In genomic region chr11:93979502-93980049, GRCm38 (mm10) we compare ENCODE assay signal across 22 mouse cellular contexts. TPM values are rescaled to one million over a fixed set of nuclear protein-coding genes. Genes with fewer than 3 reads are reported as not detected.
DNase-seq lines count a peak whose midpoint lies in the region; ATAC-seq and TF ChIP-seq lines count a peak whose summit lies in the region.
"Had no signal": no experiment of that assay in that cellular context is flagged by ENCODE, and none has a peak within 500 bp of the region (broad histone marks: within the 10 kb centered on the region; RNA-seq: fewer than 3 reads in every experiment).

No protein-coding gene starts in this region.

- DNase-seq in hindbrain, embryonic 14.5 days (ENCODE audit: low spot score) = no peak
- DNase-seq in midbrain, postnatal 0 days (ENCODE audit: low spot score) = peak; percentile 22
- DNase-seq in midbrain, embryonic 14.5 days = no peak
- DNase-seq in urinary bladder, postnatal 14 days (ENCODE audit: low spot score) = no peak
- DNase-seq: adrenal gland, adult 8-10 months; adrenal gland, postnatal 36 days; cerebellum, adult 11 months; cerebellum, adult 8-10 months; cerebellum, postnatal 14 days; gastrocnemius, postnatal 10 days had no signal

- H3K27ac ChIP-seq in hindbrain, embryonic 14.5 days = peak overlapping the region; percentile 20; the same call in 1 of the 2 replicates
- H3K27ac ChIP-seq in hindbrain, embryonic 13.5 days = no peak overlapping the region
- no peak overlapping the region for H3K27ac ChIP-seq in midbrain, postnatal 0 days (ENCODE audit: low read depth, low read length)
- no peak overlapping the region for H3K27ac ChIP-seq in midbrain, embryonic 14.5 days (replicated peaks; ENCODE audit: low read depth, low read length)
- peak overlapping the region; percentile 32; the same call in 1 of the 2 replicates for H3K27ac ChIP-seq in bone marrow macrophage, adult 2 months (ENCODE audit: insufficient read depth, low read depth, low read length)
- H3K27ac ChIP-seq: embryonic facial prominence, embryonic 15.5 days; forebrain, embryonic 10.5 days; hindbrain, embryonic 12.5 days had no signal

- H3K4me3 ChIP-seq in hindbrain, embryonic 14.5 days (replicated peaks; ENCODE audit: low read length) = no peak overlapping the region
- no peak overlapping the region for H3K4me3 ChIP-seq in hindbrain, embryonic 13.5 days
- H3K4me3 ChIP-seq in midbrain, postnatal 0 days (ENCODE audit: low read depth, low read length) = no peak overlapping the region
- no peak overlapping the region for H3K4me3 ChIP-seq in midbrain, embryonic 14.5 days (replicated peaks; ENCODE audit: low read depth, low read length)
- H3K4me3 ChIP-seq in bone marrow macrophage, adult 2 months (ENCODE audit: insufficient read depth, low read length) = no peak overlapping the region
- H3K4me3 ChIP-seq: embryonic facial prominence, embryonic 15.5 days; erythroblast, embryonic 14.5 days; forebrain, embryonic 10.5 days; heart, embryonic 12.5 days; hindbrain, embryonic 12.5 days had no signal

- H3K9ac ChIP-seq in hindbrain, embryonic 14.5 days = no peak overlapping the region
- no peak overlapping the region for H3K9ac ChIP-seq in hindbrain, embryonic 13.5 days
- H3K9ac ChIP-seq in midbrain, postnatal 0 days (replicated peaks; ENCODE audit: low read length, poor library complexity, severe bottlenecking) = no peak overlapping the region
- no peak overlapping the region for H3K9ac ChIP-seq in midbrain, embryonic 14.5 days (replicated peaks; ENCODE audit: low read length)
- H3K9ac ChIP-seq: embryonic facial prominence, embryonic 15.5 days; heart, embryonic 12.5 days; hindbrain, embryonic 12.5 days had no signal

- H3K27me3 ChIP-seq in hindbrain, embryonic 14.5 days (ENCODE audit: control insufficient read depth, insufficient read depth, low read length) = no peaks in the 10 kb centered on the region
- H3K27me3 ChIP-seq in hindbrain, embryonic 13.5 days = no peaks in the 10 kb centered on the region
- H3K27me3 ChIP-seq in midbrain, postnatal 0 days (ENCODE audit: insufficient read depth, low read length) = no peaks in the 10 kb centered on the region
- no peaks in the 10 kb centered on the region for H3K27me3 ChIP-seq in midbrain, embryonic 14.5 days (ENCODE audit: control insufficient read depth, insufficient read depth, low read length)
- H3K27me3 ChIP-seq: embryonic facial prominence, embryonic 15.5 days; heart, embryonic 12.5 days; hindbrain, embryonic 12.5 days had no signal

- no peak for TF ChIP-seq POLR2A in bone marrow macrophage, adult 2 months (IDR thresholded peaks at IDR 0.05; ENCODE audit: borderline replicate concordance, low read depth, low read length)

- ATAC-seq in hindbrain, embryonic 14.5 days (ENCODE audit: low FRiP score) = no peak
- ATAC-seq in hindbrain, embryonic 13.5 days (ENCODE audit: low FRiP score) = no peak
- ATAC-seq in midbrain, postnatal 0 days (ENCODE audit: low FRiP score) = no peak
- no peak for ATAC-seq in midbrain, embryonic 14.5 days (ENCODE audit: low FRiP score, low TSS enrichment)
- ATAC-seq in megakaryocyte progenitor cell, adult 5-6 weeks (replicated peaks; ENCODE audit: poor library complexity) = 0 out of 2 replicates have a peak, but pooled peaks have one; percentile 20
- ATAC-seq: forebrain, embryonic 14.5 days; inflammation-experienced regulatory T-cells, adult 6 months; intestine, postnatal 0 days had no signal

- H3K4me2 ChIP-seq in hindbrain, embryonic 14.5 days (replicated peaks) = no peak overlapping the region
- no peak overlapping the region for H3K4me2 ChIP-seq in hindbrain, embryonic 13.5 days
- no peak overlapping the region for H3K4me2 ChIP-seq in midbrain, postnatal 0 days (ENCODE audit: low read depth, low read length, poor library complexity, severe bottlenecking)
- no peak overlapping the region for H3K4me2 ChIP-seq in midbrain, embryonic 14.5 days (ENCODE audit: low read length)
- H3K4me2 ChIP-seq: embryonic facial prominence, embryonic 15.5 days; heart, embryonic 12.5 days; hindbrain, embryonic 12.5 days had no signal

- TF ChIP-seq CTCF in midbrain, postnatal 0 days (IDR thresholded peaks at IDR 0.05) = no peak
- no peak for TF ChIP-seq CTCF in bone marrow macrophage, adult 2 months (IDR thresholded peaks at IDR 0.05; ENCODE audit: low read depth, low read length)

- no peaks in the 10 kb centered on the region for H3K9me3 ChIP-seq in hindbrain, embryonic 14.5 days (ENCODE audit: control insufficient read depth, low read length)
- no peaks in the 10 kb centered on the region for H3K9me3 ChIP-seq in hindbrain, embryonic 13.5 days
- H3K9me3 ChIP-seq in midbrain, postnatal 0 days (ENCODE audit: low read length) = no peaks in the 10 kb centered on the region
- no peaks in the 10 kb centered on the region for H3K9me3 ChIP-seq in midbrain, embryonic 14.5 days (ENCODE audit: control insufficient read depth, low read length)
- H3K9me3 ChIP-seq: embryonic facial prominence, embryonic 15.5 days; forebrain, embryonic 10.5 days; heart, embryonic 12.5 days; hindbrain, embryonic 12.5 days had no signal

- no peaks in the 10 kb centered on the region for H3K36me3 ChIP-seq in hindbrain, embryonic 14.5 days (replicated peaks; ENCODE audit: control insufficient read depth, insufficient read depth)
- no peaks in the 10 kb centered on the region for H3K36me3 ChIP-seq in hindbrain, embryonic 13.5 days
- H3K36me3 ChIP-seq in midbrain, postnatal 0 days (ENCODE audit: insufficient read depth, low read length) = no peaks in the 10 kb centered on the region
- H3K36me3 ChIP-seq in midbrain, embryonic 14.5 days (ENCODE audit: control insufficient read depth, insufficient read depth, low read length) = no peaks in the 10 kb centered on the region
- H3K36me3 ChIP-seq: embryonic facial prominence, embryonic 15.5 days; forebrain, embryonic 10.5 days; heart, embryonic 12.5 days; hindbrain, embryonic 12.5 days had no signal

- WGBS in hindbrain, embryonic 14.5 days = 35% methylated on average over 6 of the region's 6 CpGs
- WGBS in hindbrain, embryonic 13.5 days = 39% methylated on average over 6 of the region's 6 CpGs
- WGBS in midbrain, postnatal 0 days = 67% methylated on average over 6 of the region's 6 CpGs
- WGBS in midbrain, embryonic 14.5 days = 60% methylated on average over 6 of the region's 6 CpGs

- no peaks in the 10 kb centered on the region for H3K4me1 ChIP-seq in hindbrain, embryonic 14.5 days (replicated peaks; ENCODE audit: control insufficient read depth, insufficient read depth, low read length)
- 0 out of 2 replicates have a peak, but pooled peaks cover 7% of the 10 kb centered on the region for H3K4me1 ChIP-seq in hindbrain, embryonic 13.5 days (replicated peaks)
- no peaks in the 10 kb centered on the region for H3K4me1 ChIP-seq in midbrain, postnatal 0 days (ENCODE audit: insufficient read depth, low read length)
- H3K4me1 ChIP-seq in midbrain, embryonic 14.5 days (ENCODE audit: control insufficient read depth, insufficient read depth, low read length) = no peaks in the 10 kb centered on the region
- H3K4me1 ChIP-seq in bone marrow macrophage, adult 2 months (ENCODE audit: control insufficient read depth, insufficient read depth, low read length) = peaks cover 11% of the 10 kb centered on the region
- H3K4me1 ChIP-seq: embryonic facial prominence, embryonic 15.5 days; forebrain, embryonic 10.5 days; heart, embryonic 12.5 days; hindbrain, embryonic 12.5 days had no signal

RNA-seq across cellular contexts. Expression of gene Nme1, which starts 11.3 kb away (rescaled TPM):
- polyA plus RNA-seq in hindbrain, embryonic 14.5 days (2014; fragmentation: Nextera tagmentation; extraction: Ambion mirVana) = 359 and 412 TPM in 2 replicates
- polyA plus RNA-seq in hindbrain, embryonic 13.5 days (2015; fragmentation: Nextera tagmentation; extraction: Ambion mirVana) = 340 and 371 TPM in 2 replicates
- 46.2 and 66.9 TPM in 2 replicates for total RNA-seq in midbrain, postnatal 0 days (2014; rRNA removed)
- 383 and 424 TPM in 2 replicates for polyA plus RNA-seq in midbrain, postnatal 0 days (2015; fragmentation: Nextera tagmentation; extraction: Ambion mirVana)
- 439 and 597 TPM in 2 replicates for polyA plus RNA-seq in midbrain, embryonic 14.5 days (2014; fragmentation: Nextera tagmentation; extraction: Ambion mirVana)
- polyA plus RNA-seq in bone marrow macrophage, adult 2 months (2012; ENCODE audit: insufficient read depth, insufficient read length, missing spikeins) = 14.4 and 23.0 TPM in 2 replicates
- 198 and 211 TPM in 2 replicates for total RNA-seq in megakaryocyte progenitor cell, adult 5-6 weeks (2015)
- 202 and 219 TPM in 2 replicates for total RNA-seq in megakaryocyte progenitor cell, adult 5-6 weeks (2017)

RNA-seq across cellular contexts. Expression of gene Gm20390, which starts 11.5 kb away (rescaled TPM):
- polyA plus RNA-seq in hindbrain, embryonic 14.5 days (2014; fragmentation: Nextera tagmentation; extraction: Ambion mirVana) = 319 and 350 TPM in 2 replicates
- 351 and 358 TPM in 2 replicates for polyA plus RNA-seq in hindbrain, embryonic 13.5 days (2015; fragmentation: Nextera tagmentation; extraction: Ambion mirVana)
- total RNA-seq in midbrain, postnatal 0 days (2014; rRNA removed) = 61.1 and 113 TPM in 2 replicates
- polyA plus RNA-seq in midbrain, postnatal 0 days (2015; fragmentation: Nextera tagmentation; extraction: Ambion mirVana) = 370 and 379 TPM in 2 replicates
- polyA plus RNA-seq in midbrain, embryonic 14.5 days (2014; fragmentation: Nextera tagmentation; extraction: Ambion mirVana) = 269 and 321 TPM in 2 replicates
- 49.0 and 57.1 TPM in 2 replicates for polyA plus RNA-seq in bone marrow macrophage, adult 2 months (2012; ENCODE audit: insufficient read depth, insufficient read length, missing spikeins)
- total RNA-seq in megakaryocyte progenitor cell, adult 5-6 weeks (2015) = 43.7 and 97.0 TPM in 2 replicates
- not detected in 2 replicates for total RNA-seq in megakaryocyte progenitor cell, adult 5-6 weeks (2017)
- total RNA-seq: common myeloid progenitor, adult 5-6 weeks had no signal

RNA-seq across cellular contexts. Expression of gene Spag9, which starts 16.3 kb away (rescaled TPM):
- polyA plus RNA-seq in hindbrain, embryonic 14.5 days (2014; fragmentation: Nextera tagmentation; extraction: Ambion mirVana) = 120 and 121 TPM in 2 replicates
- polyA plus RNA-seq in hindbrain, embryonic 13.5 days (2015; fragmentation: Nextera tagmentation; extraction: Ambion mirVana) = 96.8 and 98.6 TPM in 2 replicates
- total RNA-seq in midbrain, postnatal 0 days (2014; rRNA removed) = 131 and 161 TPM in 2 replicates
- polyA plus RNA-seq in midbrain, postnatal 0 days (2015; fragmentation: Nextera tagmentation; extraction: Ambion mirVana) = 66.8 and 80.7 TPM in 2 replicates
- 112 and 140 TPM in 2 replicates for polyA plus RNA-seq in midbrain, embryonic 14.5 days (2014; fragmentation: Nextera tagmentation; extraction: Ambion mirVana)
- 62.3 and 62.4 TPM in 2 replicates for polyA plus RNA-seq in bone marrow macrophage, adult 2 months (2012; ENCODE audit: insufficient read depth, insufficient read length, missing spikeins)
- 33.6 and 34.0 TPM in 2 replicates for total RNA-seq in megakaryocyte progenitor cell, adult 5-6 weeks (2015)
- 51.5 and 64.3 TPM in 2 replicates for total RNA-seq in megakaryocyte progenitor cell, adult 5-6 weeks (2017)

RNA-seq across cellular contexts. Expression of gene Nme2, which starts 23.5 kb away (rescaled TPM):
- 96.8 and 107 TPM in 2 replicates for polyA plus RNA-seq in hindbrain, embryonic 14.5 days (2014; fragmentation: Nextera tagmentation; extraction: Ambion mirVana)
- 80.5 and 81.5 TPM in 2 replicates for polyA plus RNA-seq in hindbrain, embryonic 13.5 days (2015; fragmentation: Nextera tagmentation; extraction: Ambion mirVana)
- total RNA-seq in midbrain, postnatal 0 days (2014; rRNA removed) = 237 and 286 TPM in 2 replicates
- polyA plus RNA-seq in midbrain, postnatal 0 days (2015; fragmentation: Nextera tagmentation; extraction: Ambion mirVana) = 139 and 145 TPM in 2 replicates
- 75.8 and 79.0 TPM in 2 replicates for polyA plus RNA-seq in midbrain, embryonic 14.5 days (2014; fragmentation: Nextera tagmentation; extraction: Ambion mirVana)
- polyA plus RNA-seq in bone marrow macrophage, adult 2 months (2012; ENCODE audit: insufficient read depth, insufficient read length, missing spikeins) = 171 and 184 TPM in 2 replicates
- total RNA-seq in megakaryocyte progenitor cell, adult 5-6 weeks (2015) = 539 and 573 TPM in 2 replicates
- total RNA-seq in megakaryocyte progenitor cell, adult 5-6 weeks (2017) = 216 and 275 TPM in 2 replicates

Comparison
In these comparisons a context has a peak if more than half of its experiments do, and no peak if none do; other contexts are left out.
1. H3K27ac ChIP-seq: peak in hindbrain, embryonic 14.5 days (single experiment) and bone marrow macrophage, adult 2 months (single experiment); none in hindbrain, embryonic 13.5 days (single experiment), midbrain, postnatal 0 days (single experiment) and midbrain, embryonic 14.5 days (single experiment).
2. RNA of gene Nme1, which starts 11.3 kb away (polyA plus RNA-seq): 439 to 597 TPM in midbrain, embryonic 14.5 days, 359 to 412 TPM in hindbrain, embryonic 14.5 days, 383 to 424 TPM in midbrain, postnatal 0 days and 340 to 371 TPM in hindbrain, embryonic 13.5 days; 14.4 to 23.0 TPM in bone marrow macrophage, adult 2 months; every median in the first group is over 10 times any median in the second.